Mouse (Mus musculus): ENCODE measurements at regions not wholly inside any gene's neighbourhood (a gene's known extent, or its start where the extent isn't known, plus 50 kb on each side); places are given as distances from the start of the nearest gene placed in this dataset.

GRCm38 (mm10) chr11:19562668-19563067 is 361.5 kb upstream of the Spred2 start:
- TF ChIP-seq CTCF (IDR thresholded peaks at IDR 0.05): no peak
- no peak for TF ChIP-seq POLR2A (IDR thresholded peaks at IDR 0.05; ENCODE audit: insufficient read depth, low read depth, low read length)
- TF ChIP-seq EP300 (IDR thresholded peaks at IDR 0.05; ENCODE audit: insufficient read depth, low read depth, low read length): no peak
